Comparison of ENCODE assay signal across 16 mouse cellular contexts in the genomic region with DNA sequence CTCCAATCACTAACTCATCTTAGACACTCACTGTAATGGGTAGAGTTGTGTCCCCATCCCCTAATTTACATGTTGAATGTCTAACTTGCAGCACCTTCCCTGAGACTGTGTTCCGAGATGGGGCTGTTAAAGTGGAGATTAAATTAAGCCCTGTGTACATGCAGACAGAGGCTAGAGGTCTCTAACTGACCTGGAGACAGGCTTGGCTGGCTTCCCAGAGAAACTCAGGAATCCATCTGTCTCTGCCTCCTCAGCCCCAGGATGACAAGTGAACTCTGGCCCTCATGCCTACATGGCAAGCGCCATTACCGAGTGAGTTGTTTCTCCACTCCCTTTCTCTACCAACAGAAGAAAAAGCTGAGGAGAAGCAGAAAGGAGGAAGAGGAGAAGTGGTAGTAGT. TPM values are rescaled to one million over a fixed set of nuclear protein-coding genes. Genes with fewer than 3 reads are reported as not detected.
A peak's percentile ranks its signal among the peaks of the same experiment; 100 is the strongest.
DNase-seq lines count a peak whose midpoint lies in the region; ATAC-seq and TF ChIP-seq lines count a peak whose summit lies in the region.
"Had no signal": no experiment of that assay in that cellular context is flagged by ENCODE, and none has a peak within 500 bp of the region (broad histone marks: within the 10 kb centered on the region; RNA-seq: fewer than 3 reads in every experiment).

No protein-coding gene starts in this region.

- H3K4me1 ChIP-seq in heart, embryonic 15.5 days (replicated peaks) = peaks cover 34% of the 10 kb centered on the region
- no peaks in the 10 kb centered on the region for H3K4me1 ChIP-seq in kidney, postnatal 0 days (replicated peaks; ENCODE audit: insufficient read depth, low read length)
- H3K4me1 ChIP-seq in small intestine, adult 2 months (ENCODE audit: control insufficient read depth, insufficient read depth, insufficient read length, low read length) = peaks cover 16% of the 10 kb centered on the region; the same call in 1 of the 2 replicates

- no peaks in the 10 kb centered on the region for H3K27me3 ChIP-seq in heart, embryonic 15.5 days
- H3K27me3 ChIP-seq in kidney, postnatal 0 days (ENCODE audit: insufficient read depth, low read length) = no peaks in the 10 kb centered on the region
- H3K27me3 ChIP-seq in small intestine, adult 2 months (ENCODE audit: control insufficient read depth, insufficient read depth, low read length) = no peaks in the 10 kb centered on the region
- H3K27me3 ChIP-seq: CH12.LX; forebrain, embryonic 15.5 days had no signal

- H3K4me3 ChIP-seq in heart, embryonic 15.5 days = no peak overlapping the region
- no peak overlapping the region for H3K4me3 ChIP-seq in kidney, postnatal 0 days (replicated peaks; ENCODE audit: low read depth, low read length)
- no peak overlapping the region for H3K4me3 ChIP-seq in small intestine, adult 2 months (ENCODE audit: low read depth, low read length)
- H3K4me3 ChIP-seq: forebrain, embryonic 15.5 days; gastrocnemius, adult 2 months; left cerebral cortex, adult 2 months had no signal

- DNase-seq in heart, adult 18-20 months = no peak
- DNase-seq in retina, postnatal 1 day = peak; percentile 27
- DNase-seq in retina, embryonic 14.5 days (ENCODE audit: low spot score) = no peak
- peak; percentile 43 for DNase-seq in kidney, postnatal 0 days (ENCODE audit: low spot score)
- DNase-seq in natural killer cell, adult 2 months (ENCODE audit: low spot score in 2 of 2) = no peak
- DNase-seq in layer of hippocampus, adult 18-20 months (ENCODE audit: low spot score in 2 of 2) = no peak
- DNase-seq: cerebellum, adult 2 months; gastrocnemius, adult 2 months; lung, postnatal 14 days; right cerebral cortex, postnatal 14 days had no signal

- H3K9ac ChIP-seq in heart, embryonic 15.5 days = no peak overlapping the region
- H3K9ac ChIP-seq in kidney, postnatal 0 days (ENCODE audit: low read depth, low read length) = no peak overlapping the region
- H3K9ac ChIP-seq: forebrain, embryonic 15.5 days had no signal

- no peak for TF ChIP-seq CTCF in kidney, postnatal 0 days (IDR thresholded peaks at IDR 0.05; ENCODE audit: low read depth)
- TF ChIP-seq CTCF in small intestine, adult 2 months (IDR thresholded peaks at IDR 0.05; ENCODE audit: extremely low read depth, insufficient read length, insufficient replicate concordance, low read depth, low read length) = no peak

- H3K36me3 ChIP-seq in heart, embryonic 15.5 days = no peaks in the 10 kb centered on the region
- H3K36me3 ChIP-seq in kidney, postnatal 0 days (ENCODE audit: insufficient read depth, low read length) = no peaks in the 10 kb centered on the region
- no peaks in the 10 kb centered on the region for H3K36me3 ChIP-seq in small intestine, adult 2 months (ENCODE audit: control insufficient read depth, insufficient read depth, low read length)
- H3K36me3 ChIP-seq: forebrain, embryonic 15.5 days had no signal

- 16% methylated on average over 3 of the region's 3 CpGs for WGBS in heart, embryonic 15.5 days
- 37% methylated on average over 3 of the region's 3 CpGs for WGBS in kidney, postnatal 0 days
- 37% methylated on average over 3 of the region's 3 CpGs for WGBS in small intestine, adult 2 months

- H3K27ac ChIP-seq in heart, embryonic 15.5 days = peak overlapping the region; percentile 61
- H3K27ac ChIP-seq in kidney, postnatal 0 days = no peak overlapping the region
- H3K27ac ChIP-seq in small intestine, adult 2 months (ENCODE audit: insufficient read depth, low read depth, low read length) = peak overlapping the region; percentile 67
- H3K27ac ChIP-seq: forebrain, embryonic 15.5 days; gastrocnemius, adult 2 months; left cerebral cortex, adult 2 months had no signal

- no peak for TF ChIP-seq POLR2A in small intestine, adult 2 months (IDR thresholded peaks at IDR 0.05; ENCODE audit: low read depth, low read length)

- H3K4me2 ChIP-seq in heart, embryonic 15.5 days = no peak overlapping the region
- H3K4me2 ChIP-seq in kidney, postnatal 0 days (ENCODE audit: low read length) = no peak overlapping the region
- H3K4me2 ChIP-seq: forebrain, embryonic 15.5 days had no signal

- ATAC-seq in heart, embryonic 15.5 days (replicated peaks; ENCODE audit: insufficient number of reproducible peaks, insufficient read depth, low FRiP score, low read depth) = peak; percentile 73
- no peak for ATAC-seq in kidney, postnatal 0 days (replicated peaks; ENCODE audit: low FRiP score, low read depth)
- ATAC-seq: activated CD4-positive, CD25-positive, alpha-beta regulatory T cell, adult 4 months; forebrain, embryonic 15.5 days had no signal

- no peaks in the 10 kb centered on the region for H3K9me3 ChIP-seq in heart, embryonic 15.5 days (replicated peaks)
- H3K9me3 ChIP-seq in kidney, postnatal 0 days (replicated peaks; ENCODE audit: low read length) = no peaks in the 10 kb centered on the region
- H3K9me3 ChIP-seq: forebrain, embryonic 15.5 days had no signal

RNA-seq across cellular contexts. Expression of a gene that starts 7.2 kb away (rescaled TPM):
- 11.1 and 11.9 TPM in 2 replicates for polyA plus RNA-seq in heart, embryonic 15.5 days (2015; fragmentation: Nextera tagmentation; extraction: Ambion mirVana)
- total RNA-seq in heart, adult 18-20 months (2021) = 1 to 10 TPM; 4.4 to 4.9 TPM
- polyA plus RNA-seq in kidney, postnatal 0 days (2015; fragmentation: Nextera tagmentation; extraction: Ambion mirVana) = 26.6 and 28.2 TPM in 2 replicates
- 3.4 and 6.2 TPM in 2 replicates for polyA plus RNA-seq in small intestine, adult 2 months (2012; rRNA removed)
- total RNA-seq in layer of hippocampus, adult 18-20 months (2021) = 10 to 100 TPM; 28.9 to 33.1 TPM

Comparison
In these comparisons a context has a peak if more than half of its experiments do, and no peak if none do; other contexts are left out.
1. DNase-seq: peak in retina, postnatal 1 day (single experiment) and kidney, postnatal 0 days (single experiment); none in heart, adult 18-20 months (0 of 2), retina, embryonic 14.5 days (single experiment), natural killer cell, adult 2 months (0 of 2) and layer of hippocampus, adult 18-20 months (0 of 2).